Mouse (Mus musculus): ENCODE measurements around the gene Rnf26. TPM values are rescaled to one million over a fixed set of nuclear protein-coding genes. Genes with fewer than 3 reads are reported as not detected.

The Rnf26 gene
- polyA plus RNA-seq, 1 experiment from 2014 or later: 80.1 TPM

GRCm38 (mm10) chr9:44048541-44049380 is 64.6 kb downstream of the Rnf26 start:
- no peak overlapping the region for H3K4me2 ChIP-seq
- H3K9ac ChIP-seq: no peak overlapping the region
- ATAC-seq (ENCODE audit: insufficient number of reproducible peaks, insufficient read depth, low FRiP score, low TSS enrichment, low read depth): no peak
- H3K4me1 ChIP-seq: peaks cover 24% of the 10 kb centered on the region
- H3K27me3 ChIP-seq: peaks cover 32% of the 10 kb centered on the region
- no peak overlapping the region for H3K4me3 ChIP-seq
- WGBS: 56% methylated on average over 15 of the region's 15 CpGs
- no peaks in the 10 kb centered on the region for H3K9me3 ChIP-seq
- no peak overlapping the region; the same call in 1 of the 2 replicates for H3K27ac ChIP-seq
- no peaks in the 10 kb centered on the region for H3K36me3 ChIP-seq

- Histone ChIP-seq H3K27me3 (peaks cover 41% of the 10 kb centered on the region), H3K4me2 (no peak overlapping the region), H3K9ac (no peak overlapping the region), H3K36me3 (no peaks in the 10 kb centered on the region), H3K27ac (no peak overlapping the region), H3K4me3 (no peak overlapping the region), H3K4me1 (peaks cover 31% of the 10 kb centered on the region), H3K9me3 (no peaks in the 10 kb centered on the region)
- no peak for ATAC-seq (ENCODE audit: insufficient number of reproducible peaks, insufficient read depth, low FRiP score, low TSS enrichment, low read depth)
- whole genome bisulfite sequencing: 64% methylated on average over 14 of the region's 14 CpGs
Measured at GRCm38 (mm10) chr9:44047571-44048490, 65.5 kb downstream of the Rnf26 start.

GRCm38 (mm10) chr9:44047071-44047470 is 66.2 kb downstream of the Rnf26 start:
- Histone ChIP-seq H3K4me1 (peaks cover 31% of the 10 kb centered on the region), H3K9me3 (no peaks in the 10 kb centered on the region), H3K27ac (no peak overlapping the region), H3K4me3 (no peak overlapping the region), H3K9ac (no peak overlapping the region), H3K4me2 (no peak overlapping the region), H3K27me3 (peaks cover 47% of the 10 kb centered on the region), H3K36me3 (no peaks in the 10 kb centered on the region)
- ATAC-seq (ENCODE audit: insufficient number of reproducible peaks, insufficient read depth, low FRiP score, low TSS enrichment, low read depth): no peak
- 58% methylated on average over 6 of the region's 6 CpGs for WGBS

GRCm38 (mm10) chr9:44046426-44046825 is 66.9 kb downstream of the Rnf26 start:
- no peak overlapping the region for H3K4me3 ChIP-seq
- 85% methylated on average over 12 of the region's 12 CpGs for WGBS
- no peak for ATAC-seq (ENCODE audit: insufficient number of reproducible peaks, insufficient read depth, low FRiP score, low TSS enrichment, low read depth)
- no peaks in the 10 kb centered on the region for H3K9me3 ChIP-seq
- no peak overlapping the region for H3K4me2 ChIP-seq
- peaks cover 31% of the 10 kb centered on the region for H3K4me1 ChIP-seq
- H3K27ac ChIP-seq: no peak overlapping the region
- H3K36me3 ChIP-seq: no peaks in the 10 kb centered on the region
- H3K9ac ChIP-seq: no peak overlapping the region
- H3K27me3 ChIP-seq: peaks cover 53% of the 10 kb centered on the region

GRCm38 (mm10) chr9:44045884-44046272 is 67.4 kb downstream of the Rnf26 start:
- WGBS: 87% methylated on average over 5 of the region's 5 CpGs
- Histone ChIP-seq H3K9me3 (no peaks in the 10 kb centered on the region), H3K27ac (no peak overlapping the region)

More at GRCm38 (mm10) chr9:44045884-44046272, 67.4 kb downstream of the Rnf26 start:
- ATAC-seq (ENCODE audit: insufficient number of reproducible peaks, insufficient read depth, low FRiP score, low TSS enrichment, low read depth): no peak
- peaks cover 55% of the 10 kb centered on the region for H3K27me3 ChIP-seq
- H3K36me3 ChIP-seq: no peaks in the 10 kb centered on the region
- H3K4me3 ChIP-seq: no peak overlapping the region
- H3K9ac ChIP-seq: no peak overlapping the region
- H3K4me2 ChIP-seq: no peak overlapping the region
- H3K4me1 ChIP-seq: peaks cover 31% of the 10 kb centered on the region

Other genes starting within 250 kb of the Rnf26 start
- 4.3 and 5.6 TPM in 2 replicates for gene Thy1, start 70.1 kb downstream of the Rnf26 start, polyA plus RNA-seq (2015; fragmentation: Nextera tagmentation; extraction: Ambion mirVana)
- 14.6 and 15.2 TPM in 2 replicates for gene Usp2, start 46.5 kb downstream of the Rnf26 start, polyA plus RNA-seq (2015; fragmentation: Nextera tagmentation; extraction: Ambion mirVana)
- gene Mfrp, start 11.8 kb downstream of the Rnf26 start, polyA plus RNA-seq (2015; fragmentation: Nextera tagmentation; extraction: Ambion mirVana): 0.21 and 0.39 TPM in 2 replicates
- gene C1qtnf5, start 6.3 kb downstream of the Rnf26 start, polyA plus RNA-seq (2015; fragmentation: Nextera tagmentation; extraction: Ambion mirVana): 1.5 and 2.8 TPM in 2 replicates
- gene Gm49380, start within 50 bp of the Rnf26 start, polyA plus RNA-seq (2015; fragmentation: Nextera tagmentation; extraction: Ambion mirVana): 0.30 and 0.48 TPM in 2 replicates
- 25.6 and 28.9 TPM in 2 replicates for gene Mcam, start 21.0 kb upstream of the Rnf26 start, polyA plus RNA-seq (2015; fragmentation: Nextera tagmentation; extraction: Ambion mirVana)
- 17.3 and 19.5 TPM in 2 replicates for gene Cbl, start 120.5 kb upstream of the Rnf26 start, polyA plus RNA-seq (2015; fragmentation: Nextera tagmentation; extraction: Ambion mirVana)
- not detected in 2 replicates for gene Ccdc153, start 127.2 kb upstream of the Rnf26 start, polyA plus RNA-seq (2015; fragmentation: Nextera tagmentation; extraction: Ambion mirVana)
- 0.37 TPM in 1 of 2 replicates, not detected in the other for gene Pdzd3, start 138.0 kb upstream of the Rnf26 start, polyA plus RNA-seq (2015; fragmentation: Nextera tagmentation; extraction: Ambion mirVana)
- 8.2 and 9.8 TPM in 2 replicates for gene Nlrx1, start 155.1 kb upstream of the Rnf26 start, polyA plus RNA-seq (2015; fragmentation: Nextera tagmentation; extraction: Ambion mirVana)
- 6.1 and 6.5 TPM in 2 replicates for gene Abcg4, start 175.1 kb upstream of the Rnf26 start, polyA plus RNA-seq (2015; fragmentation: Nextera tagmentation; extraction: Ambion mirVana)
- 27.9 and 30.6 TPM in 2 replicates for gene Hinfp, start 192.2 kb upstream of the Rnf26 start, polyA plus RNA-seq (2015; fragmentation: Nextera tagmentation; extraction: Ambion mirVana)
- 8.3 TPM in 2 replicates for gene C2cd2l, start 206.8 kb upstream of the Rnf26 start, polyA plus RNA-seq (2015; fragmentation: Nextera tagmentation; extraction: Ambion mirVana)
- gene Dpagt1, start 212.5 kb upstream of the Rnf26 start, polyA plus RNA-seq (2015; fragmentation: Nextera tagmentation; extraction: Ambion mirVana): 38.4 and 40.5 TPM in 2 replicates
- gene H2afx, start 221.2 kb upstream of the Rnf26 start, polyA plus RNA-seq (2015; fragmentation: Nextera tagmentation; extraction: Ambion mirVana): 365 and 385 TPM in 2 replicates
- 114 and 119 TPM in 2 replicates for gene Hmbs, start 230.7 kb upstream of the Rnf26 start, polyA plus RNA-seq (2015; fragmentation: Nextera tagmentation; extraction: Ambion mirVana)
- gene Vps11, start 248.2 kb upstream of the Rnf26 start, polyA plus RNA-seq (2015; fragmentation: Nextera tagmentation; extraction: Ambion mirVana): 27.7 and 28.2 TPM in 2 replicates

Measured in embryonic facial prominence, embryonic 13.5 days (tissue).